Mouse (Mus musculus) liver, embryonic 14.5 days (tissue): ENCODE measurements at regions not wholly inside any gene's neighbourhood (a gene's known extent, or its start where the extent isn't known, plus 50 kb on each side); places are given as distances from the start of the nearest gene placed in this dataset.

Experiments used
- CTCF ChIP-seq: IDR thresholded peaks from 2 replicates; pipeline ENCODE4 v1.5.1; 2016; ENCODE audit warnings: antibody characterized with exemption, low read depth, control low read depth
- EP300 ChIP-seq: IDR thresholded peaks from 2 replicates; pipeline ENCODE4 v1.6.1; 2016; ENCODE audit warnings: antibody characterized with exemption, low read depth

- TF ChIP-seq CTCF (no peak), EP300 (no peak)
Observed at GRCm38 (mm10) chr4:55953701-55954100, 421.4 kb upstream of the Klf4 start.
